Mouse (Mus musculus) heart, embryonic 10.5 days (tissue): ENCODE data around the gene Tamm41. TPM values are rescaled to one million over a fixed set of nuclear protein-coding genes. Genes with fewer than 3 reads are reported as not detected.

Source experiments
- DNase-seq: peaks from one replicate; pipeline ENCODE4 v3.0.0-alpha.2; 2017; ENCODE audit warnings: low spot score
- H3K27ac ChIP-seq: fragments of 300-500 bp; sonication (generic); 2 replicates; pipeline ENCODE4 v1.5.1; 2016; ENCODE audit warnings: mild to moderate bottlenecking
- H3K27me3 ChIP-seq: fragments of 300-500 bp; sonication (generic); 2 replicates; pipeline ENCODE4 v1.6.1; 2016; ENCODE audit warnings: mild to moderate bottlenecking; ENCODE audit not compliant: poor library complexity, insufficient read depth, severe bottlenecking
- H3K36me3 ChIP-seq: fragments of 300-500 bp; sonication (generic); 2 replicates; pipeline ENCODE4 v1.6.1; 2016; ENCODE audit warnings: mild to moderate bottlenecking, moderate library complexity
- H3K4me1 ChIP-seq: fragments of 300-500 bp; sonication (generic); 2 replicates; pipeline ENCODE4 v1.6.1; 2016; ENCODE audit warnings: mild to moderate bottlenecking
- H3K4me3 ChIP-seq: fragments of 300-500 bp; sonication (generic); 2 replicates; pipeline ENCODE4 v1.5.1; 2016; ENCODE audit warnings: mild to moderate bottlenecking, moderate library complexity
- H3K9me3 ChIP-seq: fragments of 300-500 bp; sonication (generic); 2 replicates; pipeline ENCODE4 v1.6.1; 2016; ENCODE audit warnings: mild to moderate bottlenecking, moderate library complexity
- WGBS: fragments of 180-500 bp; shearing (Covaris S2); methylation state at CpG from one replicate; pipeline ENCODE4 v1.1.7; 2016; 5-methylcytosine and 5-hydroxymethylcytosine counted together
- polyA plus RNA-seq: library from polyadenylated mRNA; unstranded; fragments of >200 nt; fragmentation: Nextera tagmentation; extraction: Ambion mirVana; gene quantifications from 2 replicates; pipeline ENCODE4 v1.2.1, GENCODE M21; 2016

The Tamm41 gene
- polyA plus RNA-seq, 1 experiment from 2014 or later: 70.3 TPM

DNA sequence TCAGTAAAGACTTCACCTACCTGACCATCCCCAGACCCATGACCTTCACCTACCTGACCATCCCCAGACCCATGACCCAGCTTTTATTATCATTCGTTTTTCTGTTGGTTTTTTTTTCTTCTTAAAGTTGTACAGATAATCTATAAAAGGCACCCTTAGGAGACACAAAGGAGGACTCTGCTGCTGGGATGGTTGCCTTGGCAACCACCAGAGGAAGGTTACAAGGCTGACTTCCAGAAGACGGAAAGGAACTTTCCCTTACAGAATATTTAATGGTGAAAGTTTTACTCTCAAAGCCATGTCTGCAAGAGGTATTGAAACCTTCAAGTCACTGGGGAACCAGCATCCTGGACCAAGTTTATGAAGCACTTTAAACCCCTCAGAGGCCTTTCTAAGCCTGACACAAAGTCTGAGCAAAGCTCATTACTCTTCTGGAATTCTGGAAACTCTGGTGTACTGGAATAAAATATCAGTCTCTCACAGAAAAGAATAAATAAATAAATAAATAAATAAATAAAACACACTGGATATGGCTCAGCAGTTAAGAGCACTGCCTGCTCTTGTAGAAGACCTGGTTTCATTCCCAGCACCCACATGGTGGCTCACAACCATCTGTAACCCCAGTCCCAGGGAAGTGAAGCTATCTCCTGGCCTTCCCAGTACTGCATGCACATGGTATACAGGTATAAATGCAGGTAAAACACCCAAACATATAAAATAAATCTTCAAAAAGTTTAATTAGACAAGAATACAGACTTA is 71.1 kb downstream of the Tamm41 start:
- H3K36me3 ChIP-seq: no peaks in the 10 kb centered on the region
- DNase-seq: no peak
- WGBS: 60% methylated on average over 2 of the region's 2 CpGs
- peaks cover 13% of the 10 kb centered on the region for H3K4me1 ChIP-seq
- H3K27ac ChIP-seq: no peak overlapping the region
- no peak overlapping the region for H3K4me3 ChIP-seq
- H3K9me3 ChIP-seq: no peaks in the 10 kb centered on the region
- H3K27me3 ChIP-seq: peaks cover 56% of the 10 kb centered on the region

DNA sequence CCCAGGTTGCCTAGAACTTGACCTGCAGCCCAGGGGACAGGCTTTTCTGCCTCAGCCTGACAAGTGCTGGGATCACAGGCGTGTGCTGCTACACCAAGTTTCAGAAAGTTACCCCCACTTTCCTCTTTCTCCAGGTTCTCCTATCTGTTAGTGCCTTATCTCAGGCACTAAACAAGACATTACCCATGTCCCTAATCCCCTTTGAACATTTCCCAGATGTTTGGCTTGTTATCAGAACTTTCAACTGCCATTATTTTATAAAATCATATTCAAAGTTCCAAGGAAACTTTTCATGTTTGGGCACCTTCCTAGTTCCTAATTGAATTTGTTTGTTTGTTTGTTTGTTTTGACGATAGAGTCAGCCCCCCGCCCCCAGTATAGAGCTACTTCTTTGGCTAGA is 71.9 kb downstream of the Tamm41 start:
- no peak overlapping the region for H3K27ac ChIP-seq
- peaks cover 13% of the 10 kb centered on the region for H3K4me1 ChIP-seq
- no peak overlapping the region for H3K4me3 ChIP-seq
- no peak for DNase-seq
- peaks cover 51% of the 10 kb centered on the region for H3K27me3 ChIP-seq
- no peaks in the 10 kb centered on the region for H3K36me3 ChIP-seq
- H3K9me3 ChIP-seq: no peaks in the 10 kb centered on the region
- WGBS: 55% methylated on average over 3 of the region's 3 CpGs

DNA sequence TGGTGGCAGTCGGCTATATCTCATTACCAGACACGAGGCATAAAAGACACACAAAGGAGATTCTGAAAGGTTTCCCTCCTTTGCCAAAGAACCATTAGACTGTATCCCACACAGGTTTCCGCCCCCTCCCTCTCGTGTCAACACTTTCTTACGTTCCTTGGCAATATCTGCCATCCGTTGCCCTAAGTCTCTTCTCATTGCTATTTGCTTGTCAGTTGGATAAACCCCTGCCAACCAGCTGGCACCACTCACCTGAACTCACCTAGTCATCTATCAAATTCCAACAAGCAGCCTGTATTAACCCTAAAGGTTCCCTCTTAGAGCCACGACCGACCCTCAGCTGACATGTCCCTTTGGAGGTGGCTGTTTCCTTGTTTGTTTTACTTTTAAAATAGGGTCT is 72.3 kb downstream of the Tamm41 start:
- 63% methylated on average over 8 of the region's 8 CpGs for WGBS
- H3K27me3 ChIP-seq: peaks cover 51% of the 10 kb centered on the region
- H3K4me1 ChIP-seq: peaks cover 13% of the 10 kb centered on the region
- H3K27ac ChIP-seq: no peak overlapping the region
- H3K4me3 ChIP-seq: no peak overlapping the region
- no peak for DNase-seq
- H3K9me3 ChIP-seq: no peaks in the 10 kb centered on the region
- H3K36me3 ChIP-seq: no peaks in the 10 kb centered on the region

DNA sequence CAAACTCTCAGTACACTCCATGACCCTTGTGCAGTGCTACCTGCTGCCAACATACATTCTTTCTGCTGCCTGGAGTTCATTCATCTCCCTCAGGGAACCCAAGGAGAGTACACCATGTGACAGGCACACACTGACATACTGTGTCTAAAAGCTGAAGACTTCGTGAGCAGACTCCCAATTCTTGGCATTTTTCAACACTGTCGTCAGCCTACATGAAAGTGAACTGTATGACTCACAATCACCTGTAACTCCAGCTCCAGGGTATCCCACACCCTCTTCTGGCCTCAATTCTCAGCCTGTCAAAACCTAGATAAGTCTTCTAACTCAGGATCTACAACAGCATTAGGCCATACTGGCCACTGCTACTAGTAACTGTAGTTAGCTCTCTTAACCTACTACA is 73.4 kb downstream of the Tamm41 start:
- Histone ChIP-seq H3K27ac (no peak overlapping the region), H3K27me3 (peaks cover 52% of the 10 kb centered on the region), H3K4me1 (peaks cover 5% of the 10 kb centered on the region), H3K36me3 (no peaks in the 10 kb centered on the region), H3K9me3 (no peaks in the 10 kb centered on the region), H3K4me3 (no peak overlapping the region)
- DNase-seq: no peak
- WGBS: 68% methylated on average over 2 of the region's 2 CpGs

DNA sequence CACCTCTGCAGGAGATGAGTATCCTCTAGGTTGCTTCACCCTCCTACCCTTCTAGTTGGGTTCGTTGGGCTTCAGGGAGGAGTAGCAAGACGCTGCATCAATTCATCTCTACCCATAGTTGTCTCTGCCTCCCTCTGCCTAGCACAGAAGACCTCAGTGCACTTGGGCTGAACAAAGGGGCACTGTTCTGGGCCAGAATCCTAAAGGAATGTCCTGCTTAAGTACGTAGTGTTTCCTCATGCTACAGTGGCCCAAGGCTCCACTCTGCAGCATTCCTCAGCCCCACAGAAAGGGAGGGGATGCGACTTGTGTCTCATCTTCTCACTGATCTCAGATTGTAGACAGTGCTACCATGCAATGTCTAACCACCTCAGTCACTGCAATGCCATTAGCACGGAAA is 74.0 kb downstream of the Tamm41 start:
- no peak overlapping the region for H3K4me3 ChIP-seq
- peaks cover 47% of the 10 kb centered on the region for H3K27me3 ChIP-seq
- H3K27ac ChIP-seq: no peak overlapping the region
- WGBS: 59% methylated on average over 5 of the region's 5 CpGs
- no peaks in the 10 kb centered on the region for H3K36me3 ChIP-seq
- H3K9me3 ChIP-seq: no peaks in the 10 kb centered on the region
- no peaks in the 10 kb centered on the region for H3K4me1 ChIP-seq
- DNase-seq: no peak

DNA sequence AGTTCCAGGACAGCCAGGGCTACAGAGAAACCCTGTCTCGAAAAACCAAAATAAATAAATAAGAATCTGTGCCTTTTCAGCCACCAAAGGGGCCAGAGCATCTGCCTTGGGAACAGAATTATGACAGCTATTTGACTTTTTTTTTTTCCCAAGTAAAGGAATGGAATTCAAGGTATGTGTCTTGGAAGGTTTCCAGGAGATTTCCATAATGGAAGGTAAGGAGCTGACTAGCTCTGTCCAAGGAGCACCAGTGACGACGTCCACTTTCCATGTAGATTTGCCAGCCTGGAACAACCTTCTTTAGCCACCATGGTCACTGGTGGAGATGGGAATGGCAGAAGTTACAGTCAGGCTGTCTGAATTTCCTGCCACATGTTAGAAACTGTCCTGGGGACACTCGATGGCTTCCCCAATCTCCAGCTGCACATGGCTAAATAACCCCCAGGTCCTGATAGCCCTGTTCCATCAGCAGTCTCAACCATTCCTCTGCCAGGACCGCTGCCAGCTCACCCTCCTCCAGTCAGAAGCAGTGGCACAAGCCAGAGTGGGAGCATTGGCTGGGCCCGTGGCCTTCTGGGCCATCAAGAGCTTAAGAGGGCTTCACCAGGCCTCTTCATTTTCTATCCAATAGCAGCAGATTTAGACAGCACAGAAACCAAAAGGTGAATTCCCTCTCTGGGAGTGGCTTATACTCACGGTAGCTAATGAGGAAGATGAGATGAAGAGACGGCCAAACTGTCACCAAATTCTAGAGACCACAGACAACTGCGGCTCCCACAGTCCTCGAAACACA is 76.2 kb downstream of the Tamm41 start:
- H3K4me1 ChIP-seq: no peaks in the 10 kb centered on the region
- no peaks in the 10 kb centered on the region for H3K36me3 ChIP-seq
- H3K27me3 ChIP-seq: peaks cover 35% of the 10 kb centered on the region
- no peak overlapping the region for H3K4me3 ChIP-seq
- 73% methylated on average over 10 of the region's 10 CpGs for WGBS
- H3K27ac ChIP-seq: no peak overlapping the region
- no peaks in the 10 kb centered on the region for H3K9me3 ChIP-seq
- DNase-seq: no peak

DNA sequence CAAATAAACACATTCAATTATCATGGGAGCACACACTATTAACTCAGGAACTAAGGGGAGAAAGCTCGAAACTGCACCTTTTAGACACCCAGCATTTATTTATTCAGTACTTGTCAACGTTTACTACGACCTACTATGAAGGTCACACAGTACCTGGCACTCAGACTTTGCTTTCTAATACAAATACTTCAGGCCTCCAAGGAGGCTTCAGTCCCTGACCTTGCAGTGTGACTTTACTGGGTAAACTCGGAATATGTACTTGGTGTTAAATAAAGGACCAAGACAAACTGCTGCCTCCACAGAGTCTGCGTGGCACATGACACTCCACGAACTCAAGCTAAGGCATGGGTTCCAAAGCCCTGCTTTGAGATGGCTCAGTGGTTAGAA is 78.7 kb downstream of the Tamm41 start:
- no peaks in the 10 kb centered on the region for H3K4me1 ChIP-seq
- H3K27ac ChIP-seq: no peak overlapping the region
- 83% methylated on average over 6 of the region's 6 CpGs for WGBS
- no peak for DNase-seq
- no peak overlapping the region for H3K4me3 ChIP-seq
- H3K27me3 ChIP-seq: peaks cover 17% of the 10 kb centered on the region
- H3K9me3 ChIP-seq: no peaks in the 10 kb centered on the region
- no peaks in the 10 kb centered on the region for H3K36me3 ChIP-seq

DNA sequence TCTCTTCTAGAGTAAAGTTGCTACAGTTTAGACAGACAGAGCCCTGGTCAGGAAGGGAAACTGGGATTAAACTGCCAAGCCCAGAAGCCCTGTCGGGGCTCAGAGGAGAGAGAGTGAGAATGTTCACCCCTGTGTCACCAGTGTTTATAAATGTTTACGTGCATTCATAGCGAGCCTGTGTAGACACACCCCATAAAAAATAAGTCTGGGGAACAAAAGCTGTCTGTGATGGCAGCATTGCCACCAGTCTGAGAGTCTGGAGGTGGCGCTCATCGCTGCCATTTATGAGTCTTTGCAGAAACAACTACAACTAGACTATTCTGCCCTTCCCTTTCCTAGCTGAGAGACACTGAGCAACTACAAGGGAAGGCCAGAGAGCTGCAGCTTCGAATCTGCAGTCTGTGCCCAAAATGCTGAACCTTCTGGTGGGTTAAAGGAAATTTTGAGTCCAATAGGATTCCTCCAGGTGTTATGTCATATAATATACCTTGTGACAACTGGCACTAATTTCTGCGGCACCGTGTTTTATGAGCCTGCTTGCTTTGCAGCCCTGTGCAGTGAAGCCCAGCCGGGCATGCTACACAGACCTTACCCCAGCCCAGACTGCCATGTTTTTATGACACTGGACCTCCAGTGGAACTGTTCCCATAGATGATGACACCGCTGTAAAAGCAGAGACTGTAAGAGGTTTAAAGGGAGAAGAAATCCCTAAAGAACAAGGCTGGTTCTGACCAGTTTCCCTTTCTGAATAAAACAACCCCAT is 79.2 kb downstream of the Tamm41 start:
- no peaks in the 10 kb centered on the region for H3K36me3 ChIP-seq
- peaks cover 17% of the 10 kb centered on the region for H3K27me3 ChIP-seq
- H3K9me3 ChIP-seq: no peaks in the 10 kb centered on the region
- no peak overlapping the region for H3K27ac ChIP-seq
- WGBS: 83% methylated on average over 10 of the region's 10 CpGs
- DNase-seq: no peak
- no peak overlapping the region for H3K4me3 ChIP-seq
- no peaks in the 10 kb centered on the region for H3K4me1 ChIP-seq

DNA sequence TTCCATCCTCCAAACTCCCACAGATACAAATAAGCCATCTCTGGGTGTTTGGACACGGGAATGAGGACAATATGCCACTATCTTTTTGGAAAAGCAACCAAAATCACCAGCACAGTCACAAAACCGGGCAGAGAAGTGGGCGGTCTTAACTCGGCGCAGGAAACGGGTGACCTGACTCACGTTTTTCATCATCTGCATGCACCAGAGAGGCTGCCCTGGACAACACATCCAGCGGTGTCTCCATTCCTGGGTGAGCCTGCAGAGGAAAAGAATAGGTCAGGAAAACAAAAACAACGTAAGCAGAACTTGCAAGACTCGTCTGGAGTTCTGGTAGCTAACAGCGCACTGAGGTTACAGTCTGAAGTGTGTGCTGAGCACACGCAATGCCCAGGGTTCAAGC is 79.9 kb downstream of the Tamm41 start:
- H3K4me3 ChIP-seq: no peak overlapping the region
- peaks cover 17% of the 10 kb centered on the region for H3K27me3 ChIP-seq
- WGBS: 72% methylated on average over 12 of the region's 12 CpGs
- H3K36me3 ChIP-seq: no peaks in the 10 kb centered on the region
- H3K9me3 ChIP-seq: no peaks in the 10 kb centered on the region
- no peak overlapping the region for H3K27ac ChIP-seq
- no peak for DNase-seq
- no peaks in the 10 kb centered on the region for H3K4me1 ChIP-seq

DNA sequence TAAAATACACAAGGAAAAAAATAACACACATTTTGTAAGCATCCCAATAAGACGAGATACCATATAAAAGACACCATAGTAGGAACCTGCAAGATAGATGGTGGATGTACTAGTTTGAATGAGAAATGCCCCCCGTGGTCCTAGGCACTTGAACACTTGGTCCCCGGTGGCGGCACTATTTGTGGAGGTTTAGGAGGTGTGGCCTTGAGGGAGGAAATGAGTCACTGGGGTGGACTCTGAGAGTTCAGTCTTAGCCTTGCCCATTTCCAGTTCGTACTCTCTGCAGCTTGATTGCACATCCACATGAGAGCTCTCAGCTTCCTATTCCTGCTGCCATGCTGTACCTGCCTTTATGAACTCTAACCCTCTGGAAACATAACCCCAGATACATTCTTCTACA is 83.2 kb downstream of the Tamm41 start:
- Histone ChIP-seq H3K4me3 (no peak overlapping the region), H3K27ac (no peak overlapping the region), H3K4me1 (no peaks in the 10 kb centered on the region), H3K36me3 (no peaks in the 10 kb centered on the region), H3K9me3 (no peaks in the 10 kb centered on the region), H3K27me3 (peaks cover 10% of the 10 kb centered on the region)
- no peak for DNase-seq
- WGBS: 75% methylated on average over 5 of the region's 5 CpGs

Other genes with a start within 250 kb of the Tamm41 start
- gene Vgll4, start 67.9 kb downstream of the Tamm41 start, polyA plus RNA-seq: 58.5 and 76.8 TPM in 2 replicates
- gene Syn2, start 97.0 kb upstream of the Tamm41 start, polyA plus RNA-seq: 0.49 and 0.74 TPM in 2 replicates
- gene Gm17482, start 189.5 kb upstream of the Tamm41 start, polyA plus RNA-seq: not detected in 2 replicates
- 0.09 and 0.10 TPM in 2 replicates for gene Timp4, start 214.3 kb upstream of the Tamm41 start, polyA plus RNA-seq